ENCODE assay signal across 20 mouse cellular contexts in the genomic region with DNA sequence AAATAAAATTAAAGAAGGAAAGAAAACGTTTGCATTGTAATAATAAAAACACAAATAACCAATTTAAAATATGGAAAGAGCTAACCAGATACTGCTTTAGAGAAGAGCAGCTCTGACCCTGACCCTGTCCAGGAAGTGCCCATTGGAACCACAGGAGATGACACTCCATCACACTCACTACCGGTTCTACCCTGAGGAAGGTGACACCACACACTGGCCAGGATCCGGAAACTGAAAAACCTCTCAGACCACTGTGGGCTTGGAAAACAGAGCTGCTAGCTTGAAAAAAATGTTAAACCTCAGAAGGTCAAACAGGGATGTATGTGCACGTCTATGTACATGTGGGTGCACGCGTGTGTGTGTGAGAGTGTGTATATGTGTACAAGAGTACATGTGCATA. TPM values are rescaled to one million over a fixed set of nuclear protein-coding genes. Genes with fewer than 3 reads are reported as not detected.
"Had no signal": no experiment of that assay in that cellular context is flagged by ENCODE, and none has a peak within 500 bp of the region (broad histone marks: within the 10 kb centered on the region; RNA-seq: fewer than 3 reads in every experiment).

No protein-coding gene starts in this region.

- H3K4me3 ChIP-seq: limb, embryonic 12.5 days; limb, embryonic 15.5 days; midbrain, embryonic 12.5 days; midbrain, embryonic 15.5 days; neural tube, embryonic 12.5 days; neural tube, embryonic 15.5 days; stomach, embryonic 15.5 days had no signal

- H3K4me1 ChIP-seq: limb, embryonic 12.5 days; limb, embryonic 15.5 days; midbrain, embryonic 12.5 days; midbrain, embryonic 15.5 days; neural tube, embryonic 12.5 days; neural tube, embryonic 15.5 days; stomach, embryonic 15.5 days had no signal

- H3K27me3 ChIP-seq: limb, embryonic 12.5 days; limb, embryonic 15.5 days; midbrain, embryonic 12.5 days; midbrain, embryonic 15.5 days; neural tube, embryonic 12.5 days; neural tube, embryonic 15.5 days; stomach, embryonic 15.5 days had no signal

- ATAC-seq: intestine, embryonic 16.5 days; lung, postnatal 0 days; midbrain, embryonic 15.5 days had no signal

- H3K27ac ChIP-seq: limb, embryonic 12.5 days; limb, embryonic 15.5 days; macrophage; midbrain, embryonic 12.5 days; midbrain, embryonic 15.5 days; neural tube, embryonic 12.5 days; neural tube, embryonic 15.5 days; stomach, embryonic 15.5 days had no signal

- H3K9me3 ChIP-seq: limb, embryonic 12.5 days; limb, embryonic 15.5 days; midbrain, embryonic 12.5 days; midbrain, embryonic 15.5 days; neural tube, embryonic 12.5 days; neural tube, embryonic 15.5 days; stomach, embryonic 15.5 days had no signal

- DNase-seq: kidney, adult 18-20 months; kidney, adult 9 months; kidney, postnatal 14 days; kidney, postnatal 4 days; left cerebral cortex, postnatal 4 days; lung, embryonic 14.5 days; right cerebral cortex, adult 18-20 months; right cerebral cortex, postnatal 14 days; thymus, postnatal 25 days had no signal

- H3K4me2 ChIP-seq: limb, embryonic 12.5 days; limb, embryonic 15.5 days; lung, embryonic 14.5 days; midbrain, embryonic 12.5 days; midbrain, embryonic 15.5 days; neural tube, embryonic 12.5 days; neural tube, embryonic 15.5 days; stomach, embryonic 15.5 days had no signal

- H3K9ac ChIP-seq: limb, embryonic 12.5 days; limb, embryonic 15.5 days; lung, embryonic 14.5 days; midbrain, embryonic 12.5 days; midbrain, embryonic 15.5 days; neural tube, embryonic 12.5 days; neural tube, embryonic 15.5 days; stomach, embryonic 15.5 days had no signal

RNA-seq across cellular contexts. Expression of a gene that starts 26.1 kb away (rescaled TPM):
- polyA plus RNA-seq: limb, embryonic 12.5 days had no signal

RNA-seq across cellular contexts. Expression of a gene that starts 41.2 kb away (rescaled TPM):
- polyA plus RNA-seq: liver, embryonic 16.5 days had no signal
